Comparison of ENCODE assay signal across 14 mouse cellular contexts in the genomic region with DNA sequence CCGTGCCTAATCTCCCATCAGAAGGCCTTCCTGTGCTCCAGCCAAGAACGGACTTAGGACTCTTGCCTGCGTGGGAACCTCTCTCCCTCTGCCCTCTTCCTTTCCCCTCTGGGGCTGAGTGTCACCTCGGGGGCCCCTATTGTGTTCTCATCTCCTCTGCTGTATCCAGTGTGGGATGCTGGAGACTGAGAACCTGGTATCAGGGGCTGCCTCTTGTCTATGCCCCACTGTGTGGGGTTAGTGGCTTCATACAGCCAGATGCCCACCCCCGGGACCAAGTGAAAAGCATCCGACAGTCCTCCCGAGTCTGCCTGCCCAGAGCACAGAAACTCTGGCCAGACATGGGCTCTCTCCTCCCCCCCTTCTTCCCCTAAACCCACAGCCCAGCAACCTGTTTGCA.
"Had no signal": no experiment of that assay in that cellular context is flagged by ENCODE, and none has a peak within 500 bp of the region (broad histone marks: within the 10 kb centered on the region; RNA-seq: fewer than 3 reads in every experiment).

No protein-coding gene starts in this region.

- H3K4me3 ChIP-seq: layer of hippocampus, adult 2 months; limb, embryonic 13.5 days; neural tube, embryonic 13.5 days had no signal

- H3K4me1 ChIP-seq: neural tube, embryonic 13.5 days had no signal

- DNase-seq: kidney, adult 11 months; kidney, adult 9 months; kidney, postnatal 10 days; kidney, postnatal 4 days; left cerebral cortex, postnatal 4 days; lung, adult 18-20 months; retina, postnatal 1 day; right cerebral cortex, postnatal 4 days; spleen, adult 18-20 months; thymus, postnatal 4 days had no signal

- H3K4me2 ChIP-seq: limb, embryonic 13.5 days; neural tube, embryonic 13.5 days had no signal

- H3K36me3 ChIP-seq: limb, embryonic 13.5 days; neural tube, embryonic 13.5 days had no signal

- H3K9ac ChIP-seq: limb, embryonic 13.5 days; liver, embryonic 14.5 days; neural tube, embryonic 13.5 days had no signal

- H3K27me3 ChIP-seq: limb, embryonic 13.5 days; neural tube, embryonic 13.5 days had no signal

- H3K27ac ChIP-seq: layer of hippocampus, adult 2 months; limb, embryonic 13.5 days; liver, embryonic 14.5 days; neural tube, embryonic 13.5 days had no signal

- H3K9me3 ChIP-seq: limb, embryonic 13.5 days; neural tube, embryonic 13.5 days had no signal
